Comparison of ENCODE assay signal across 8 mouse cellular contexts in the genomic region with DNA sequence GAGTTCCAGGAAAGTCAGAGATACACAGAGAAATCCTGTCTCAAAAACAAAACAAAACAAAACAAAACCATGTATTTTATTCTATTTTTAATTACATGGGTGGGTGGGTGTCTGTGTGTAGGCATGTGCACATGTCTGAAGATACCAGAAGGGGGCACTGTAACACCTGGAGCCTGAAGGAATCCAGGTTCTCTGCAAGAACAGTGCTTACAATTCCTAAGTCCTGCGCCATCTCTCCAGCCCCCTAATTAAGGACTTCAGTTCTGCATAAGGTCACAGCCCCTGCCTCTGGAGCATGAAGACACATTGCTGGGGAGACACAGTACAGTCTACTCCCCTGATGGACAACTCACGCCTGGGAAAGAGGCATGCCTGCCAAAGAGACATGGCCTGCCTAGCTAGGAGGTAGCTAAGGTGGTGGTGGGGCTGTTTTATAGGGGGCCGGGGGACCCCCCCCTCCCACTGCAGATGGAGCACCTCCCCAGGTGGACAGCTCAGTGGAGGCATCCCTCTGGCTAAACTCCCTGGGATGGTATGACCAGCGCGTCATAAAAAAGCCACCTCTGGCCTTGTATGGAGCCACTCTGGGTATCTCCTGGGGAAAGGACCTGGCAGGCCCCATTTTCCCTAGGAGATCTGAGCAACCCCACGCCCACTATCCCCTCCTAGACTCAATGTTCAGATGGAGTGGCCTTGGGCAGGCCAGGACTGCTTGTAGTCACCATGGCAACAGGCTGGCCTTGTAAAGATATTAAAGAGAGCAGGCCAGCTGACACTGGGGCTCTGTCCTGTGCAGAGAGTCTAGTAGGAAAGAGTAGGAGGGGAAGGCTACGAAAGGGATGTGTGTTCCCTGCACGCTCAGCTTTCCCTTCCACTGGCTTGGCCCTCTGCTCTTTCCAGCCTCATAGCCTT. TPM values are rescaled to one million over a fixed set of nuclear protein-coding genes. Genes with fewer than 3 reads are reported as not detected.
DNase-seq lines count a peak whose midpoint lies in the region; ATAC-seq and TF ChIP-seq lines count a peak whose summit lies in the region.

No protein-coding gene starts in this region.

- peak overlapping the region; percentile 74 for H3K27ac ChIP-seq in left cerebral cortex, adult 2 months
- no peak overlapping the region for H3K27ac ChIP-seq in embryonic facial prominence, embryonic 13.5 days
- no peak overlapping the region for H3K27ac ChIP-seq in kidney, embryonic 14.5 days (ENCODE audit: low read depth, low read length)
- H3K27ac ChIP-seq in stomach, embryonic 15.5 days = no peak overlapping the region; the same call in 1 of the 2 replicates

- no peak overlapping the region for H3K4me2 ChIP-seq in embryonic facial prominence, embryonic 13.5 days
- no peak overlapping the region for H3K4me2 ChIP-seq in kidney, embryonic 14.5 days (replicated peaks; ENCODE audit: low read depth, low read length)
- H3K4me2 ChIP-seq in stomach, embryonic 15.5 days = no peak overlapping the region

- TF ChIP-seq CTCF in left cerebral cortex, adult 2 months (IDR thresholded peaks at IDR 0.05) = peak; percentile 76

- peak overlapping the region; percentile 46; the same call in 1 of the 2 replicates for H3K9ac ChIP-seq in embryonic facial prominence, embryonic 13.5 days
- H3K9ac ChIP-seq in kidney, embryonic 14.5 days (ENCODE audit: low read depth, low read length) = no peak overlapping the region
- H3K9ac ChIP-seq in stomach, embryonic 15.5 days = no peak overlapping the region

- WGBS in embryonic facial prominence, embryonic 13.5 days = 67% methylated on average over 8 of the region's 8 CpGs
- WGBS in kidney, embryonic 14.5 days = 72% methylated on average over 8 of the region's 8 CpGs
- WGBS in stomach, embryonic 15.5 days = 82% methylated on average over 8 of the region's 8 CpGs

- H3K27me3 ChIP-seq in embryonic facial prominence, embryonic 13.5 days = no peaks in the 10 kb centered on the region
- no peaks in the 10 kb centered on the region for H3K27me3 ChIP-seq in kidney, embryonic 14.5 days (ENCODE audit: control insufficient read depth, insufficient read depth, low read length)
- no peaks in the 10 kb centered on the region for H3K27me3 ChIP-seq in stomach, embryonic 15.5 days (replicated peaks)

- H3K4me1 ChIP-seq in embryonic facial prominence, embryonic 13.5 days = peaks cover 53% of the 10 kb centered on the region
- peaks cover 16% of the 10 kb centered on the region for H3K4me1 ChIP-seq in kidney, embryonic 14.5 days (ENCODE audit: control insufficient read depth, insufficient read depth, low read length)
- H3K4me1 ChIP-seq in stomach, embryonic 15.5 days = peaks cover 41% of the 10 kb centered on the region

- peaks cover 12% of the 10 kb centered on the region; the same call in 1 of the 2 replicates for H3K36me3 ChIP-seq in embryonic facial prominence, embryonic 13.5 days
- H3K36me3 ChIP-seq in kidney, embryonic 14.5 days (ENCODE audit: control insufficient read depth, insufficient read depth, low read length) = peaks cover 3% of the 10 kb centered on the region; the same call in 1 of the 2 replicates
- peaks cover 8% of the 10 kb centered on the region; the same call in 1 of the 2 replicates for H3K36me3 ChIP-seq in stomach, embryonic 15.5 days

- DNase-seq in left cerebral cortex, adult 2 months (ENCODE audit: extremely low spot score in 1 of 2, low spot score in 2 of 2) = peak in 1 of 2 experiments; percentile 36
- DNase-seq in left cerebral cortex, adult 11 months (ENCODE audit: low spot score) = no peak
- peak; percentile 40 for DNase-seq in WW6 (ENCODE audit: low read depth, low spot score)
- DNase-seq in lung, postnatal 10 days = peak; percentile 50
- no peak for DNase-seq in Muller cell, postnatal 12 days (ENCODE audit: inconsistent ontology term)

- H3K4me3 ChIP-seq in left cerebral cortex, adult 2 months = no peak overlapping the region
- no peak overlapping the region for H3K4me3 ChIP-seq in embryonic facial prominence, embryonic 13.5 days
- no peak overlapping the region for H3K4me3 ChIP-seq in kidney, embryonic 14.5 days (ENCODE audit: low read length)
- no peak overlapping the region for H3K4me3 ChIP-seq in stomach, embryonic 15.5 days (replicated peaks)

- no peak for ATAC-seq in embryonic facial prominence, embryonic 13.5 days (ENCODE audit: insufficient number of reproducible peaks, insufficient read depth, low FRiP score, low TSS enrichment, low read depth)
- peak; percentile 24; the same call in 1 of the 2 replicates for ATAC-seq in kidney, embryonic 14.5 days (ENCODE audit: low FRiP score, low TSS enrichment)
- ATAC-seq in stomach, embryonic 15.5 days (ENCODE audit: insufficient read depth, low FRiP score, low read depth) = peak; percentile 38; the same call in 1 of the 2 replicates

- intact Hi-C loops in left cerebral cortex, adult 2 months (cut with DNase I) = loop anchor here (1.0 to 5.0 kb wide), 2 partner anchors 63 to 90 kb away; a partner anchor contains a TSS

- H3K9me3 ChIP-seq in embryonic facial prominence, embryonic 13.5 days = no peaks in the 10 kb centered on the region
- no peaks in the 10 kb centered on the region for H3K9me3 ChIP-seq in kidney, embryonic 14.5 days (ENCODE audit: control insufficient read depth, low read length)
- no peaks in the 10 kb centered on the region for H3K9me3 ChIP-seq in stomach, embryonic 15.5 days

RNA-seq across cellular contexts. Expression of a gene that starts 23.6 kb away (rescaled TPM):
- total RNA-seq in left cerebral cortex, adult 2 months (2021) = 100 to 1,000 TPM; 134 to 153 TPM
- polyA plus RNA-seq in embryonic facial prominence, embryonic 13.5 days (2015; fragmentation: Nextera tagmentation; extraction: Ambion mirVana) = 26.6 and 28.1 TPM in 2 replicates
- 15.5 and 21.2 TPM in 2 replicates for polyA plus RNA-seq in kidney, embryonic 14.5 days (2014; fragmentation: Nextera tagmentation; extraction: Ambion mirVana)
- 15.4 and 18.8 TPM in 2 replicates for polyA plus RNA-seq in stomach, embryonic 15.5 days (2015; fragmentation: Nextera tagmentation; extraction: Ambion mirVana)

RNA-seq across cellular contexts. Expression of a gene that starts 42.4 kb away (rescaled TPM):
- under 1 TPM; 0.32 to 0.33 TPM for total RNA-seq in left cerebral cortex, adult 2 months (2021)
- 0.59 and 0.81 TPM in 2 replicates for polyA plus RNA-seq in embryonic facial prominence, embryonic 13.5 days (2015; fragmentation: Nextera tagmentation; extraction: Ambion mirVana)
- 0.14 and 0.26 TPM in 2 replicates for polyA plus RNA-seq in kidney, embryonic 14.5 days (2014; fragmentation: Nextera tagmentation; extraction: Ambion mirVana)
- polyA plus RNA-seq in stomach, embryonic 15.5 days (2015; fragmentation: Nextera tagmentation; extraction: Ambion mirVana) = 0.22 and 0.28 TPM in 2 replicates

Comparison
In these comparisons a context has a peak if more than half of its experiments do, and no peak if none do; other contexts are left out.
1. DNase-seq: peak in WW6 (single experiment) and lung, postnatal 10 days (single experiment); none in left cerebral cortex, adult 11 months (single experiment) and Muller cell, postnatal 12 days (single experiment).